Mouse (Mus musculus): ENCODE measurements at regions not wholly inside any gene's neighbourhood (a gene's known extent, or its start where the extent isn't known, plus 50 kb on each side); places are given as distances from the start of the nearest gene placed in this dataset.

DNA sequence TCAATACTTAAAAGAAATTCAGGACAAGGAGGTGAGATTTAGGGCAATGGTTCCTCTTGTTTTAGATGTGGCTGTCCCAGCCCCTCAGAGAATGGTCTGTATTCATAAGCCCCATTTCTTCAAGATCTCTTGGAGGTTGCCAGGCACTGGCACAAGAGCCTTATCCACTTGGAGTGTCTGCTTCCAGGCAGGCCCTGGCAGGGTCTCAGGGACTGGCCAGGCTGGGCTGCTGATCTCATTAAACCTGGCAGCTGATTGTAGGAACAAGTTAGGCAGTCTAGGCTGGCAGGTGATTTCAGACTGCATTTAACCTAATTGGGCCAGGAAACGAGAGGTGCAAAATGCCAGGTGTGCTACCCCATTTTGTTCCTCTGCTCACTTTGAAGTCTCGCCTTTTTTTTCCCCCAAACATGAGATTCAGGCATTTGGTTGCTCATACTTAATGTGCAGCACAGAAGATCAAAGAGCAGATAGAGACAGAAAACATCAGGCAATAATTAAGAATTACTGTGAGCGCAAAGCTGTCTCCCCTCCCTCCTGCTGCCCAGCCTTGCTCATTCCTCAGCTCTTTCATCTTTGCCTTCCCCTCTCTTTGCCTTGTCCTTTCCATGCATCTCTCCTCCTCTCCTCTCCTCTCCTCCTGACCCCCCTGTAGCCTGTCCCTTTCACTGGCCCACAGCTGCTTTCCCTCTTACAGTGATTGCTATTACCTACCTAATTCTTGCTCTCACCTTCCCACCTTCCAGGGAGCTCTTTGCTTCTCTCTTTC, 449.3 kb downstream of the Gm9195 start:
- TF ChIP-seq CTCF (IDR thresholded peaks at IDR 0.05; ENCODE audit: low read depth, low read length) (no peak), GATA1 (IDR thresholded peaks at IDR 0.05; ENCODE audit: borderline replicate concordance, low read length) (no peak), POLR2AphosphoS5 (IDR thresholded peaks at IDR 0.05; ENCODE audit: insufficient replicate concordance, low read depth, low read length) (no peak), TAL1 (conservative IDR thresholded peaks at IDR 0.05; ENCODE audit: low read depth, low read length) (no peak), GATA2 (IDR thresholded peaks at IDR 0.05; ENCODE audit: borderline replicate concordance, low read depth, low read length) (no peak)
